ENCODE assay signal across 24 mouse cellular contexts in genomic region chr11:69823456-69823855, GRCm38 (mm10). TPM values are rescaled to one million over a fixed set of nuclear protein-coding genes. Genes with fewer than 3 reads are reported as not detected.
DNase-seq lines count a peak whose midpoint lies in the region; ATAC-seq and TF ChIP-seq lines count a peak whose summit lies in the region.
"Had no signal": no experiment of that assay in that cellular context is flagged by ENCODE, and none has a peak within 500 bp of the region (broad histone marks: within the 10 kb centered on the region; RNA-seq: fewer than 3 reads in every experiment).

No protein-coding gene starts in this region.

- WGBS in intestine, postnatal 0 days: 61% methylated on average over 2 of the region's 2 CpGs
- 83% methylated on average over 2 of the region's 2 CpGs for WGBS in intestine, embryonic 15.5 days
- 83% methylated on average over 2 of the region's 2 CpGs for WGBS in neural tube, embryonic 15.5 days

- no peak for ATAC-seq in cerebellum, adult (ENCODE audit: insufficient number of reproducible peaks, low FRiP score, low TSS enrichment)
- no peak for ATAC-seq in intestine, postnatal 0 days
- ATAC-seq in intestine, embryonic 15.5 days: no peak
- ATAC-seq in neural tube, embryonic 15.5 days (ENCODE audit: low FRiP score): no peak
- ATAC-seq: forebrain, embryonic 14.5 days; forebrain, embryonic 16.5 days had no signal

- H3K4me1 ChIP-seq in intestine, postnatal 0 days (replicated peaks; ENCODE audit: control insufficient read depth, insufficient read depth, low read length): no peaks in the 10 kb centered on the region
- no peaks in the 10 kb centered on the region for H3K4me1 ChIP-seq in intestine, embryonic 15.5 days (replicated peaks)
- H3K4me1 ChIP-seq in neural tube, embryonic 15.5 days: no peaks in the 10 kb centered on the region
- H3K4me1 ChIP-seq: embryonic facial prominence, embryonic 13.5 days; embryonic facial prominence, embryonic 15.5 days; forebrain, embryonic 12.5 days had no signal

- TF ChIP-seq CTCF in intestine, postnatal 0 days (IDR thresholded peaks at IDR 0.05; ENCODE audit: low read depth): no peak

- H3K4me3 ChIP-seq in intestine, postnatal 0 days (ENCODE audit: low read depth, low read length): no peak overlapping the region
- H3K4me3 ChIP-seq in intestine, embryonic 15.5 days (replicated peaks): no peak overlapping the region
- H3K4me3 ChIP-seq in neural tube, embryonic 15.5 days (replicated peaks): no peak overlapping the region
- H3K4me3 ChIP-seq: embryonic facial prominence, embryonic 13.5 days; embryonic facial prominence, embryonic 15.5 days; erythroblast, embryonic 14.5 days; forebrain, embryonic 10.5 days; forebrain, embryonic 12.5 days had no signal

- no peak overlapping the region for H3K4me2 ChIP-seq in intestine, postnatal 0 days (replicated peaks; ENCODE audit: low read depth)
- no peak overlapping the region for H3K4me2 ChIP-seq in intestine, embryonic 15.5 days (replicated peaks)
- no peak overlapping the region for H3K4me2 ChIP-seq in neural tube, embryonic 15.5 days
- H3K4me2 ChIP-seq: embryonic facial prominence, embryonic 13.5 days; embryonic facial prominence, embryonic 15.5 days; forebrain, embryonic 12.5 days had no signal

- H3K9me3 ChIP-seq in intestine, postnatal 0 days (ENCODE audit: control insufficient read depth): no peaks in the 10 kb centered on the region
- no peaks in the 10 kb centered on the region for H3K9me3 ChIP-seq in intestine, embryonic 15.5 days
- H3K9me3 ChIP-seq in neural tube, embryonic 15.5 days (replicated peaks): no peaks in the 10 kb centered on the region
- H3K9me3 ChIP-seq: embryonic facial prominence, embryonic 13.5 days; embryonic facial prominence, embryonic 15.5 days; forebrain, embryonic 12.5 days had no signal

- no peak overlapping the region for H3K27ac ChIP-seq in intestine, postnatal 0 days (ENCODE audit: low read depth, low read length)
- no peak overlapping the region for H3K27ac ChIP-seq in intestine, embryonic 15.5 days
- 0 out of 2 replicates have a peak overlapping the region, but pooled peaks have one; percentile 9 for H3K27ac ChIP-seq in neural tube, embryonic 15.5 days (replicated peaks)
- H3K27ac ChIP-seq: embryonic facial prominence, embryonic 13.5 days; embryonic facial prominence, embryonic 15.5 days; forebrain, embryonic 10.5 days; forebrain, embryonic 12.5 days had no signal

- peak; percentile 36 for DNase-seq in cerebellum, adult 9-10 months
- peak; percentile 31 to 49 for DNase-seq in cerebellum, postnatal 25 days
- no peak for DNase-seq in cerebellum, postnatal 4 days (ENCODE audit: low spot score in 2 of 2)
- no peak for DNase-seq in neural tube, embryonic 10.5 days (ENCODE audit: extremely low spot score, low spot score)
- DNase-seq: adrenal gland, adult 2 months; adrenal gland, postnatal 10 days; adrenal gland, postnatal 25 days; cerebellum, adult 18-20 months; embryo, embryonic 11 days had no signal

- H3K27me3 ChIP-seq in intestine, postnatal 0 days (replicated peaks; ENCODE audit: control insufficient read depth, insufficient read depth, low read length): no peaks in the 10 kb centered on the region
- no peaks in the 10 kb centered on the region for H3K27me3 ChIP-seq in intestine, embryonic 15.5 days (replicated peaks)
- no peaks in the 10 kb centered on the region for H3K27me3 ChIP-seq in neural tube, embryonic 15.5 days (replicated peaks)
- H3K27me3 ChIP-seq: embryonic facial prominence, embryonic 13.5 days; embryonic facial prominence, embryonic 15.5 days; forebrain, embryonic 12.5 days had no signal

- 0 out of 2 replicates have a peak overlapping the region, but pooled peaks have one; percentile 7 for H3K9ac ChIP-seq in intestine, postnatal 0 days (ENCODE audit: low read depth, low read length)
- H3K9ac ChIP-seq in intestine, embryonic 15.5 days: no peak overlapping the region
- no peak overlapping the region for H3K9ac ChIP-seq in neural tube, embryonic 15.5 days (replicated peaks)
- H3K9ac ChIP-seq: embryonic facial prominence, embryonic 13.5 days; embryonic facial prominence, embryonic 15.5 days; forebrain, embryonic 12.5 days had no signal

- H3K36me3 ChIP-seq in intestine, postnatal 0 days (ENCODE audit: control insufficient read depth, insufficient read depth): peaks cover 20% of the 10 kb centered on the region; the same call in 1 of the 2 replicates
- H3K36me3 ChIP-seq in intestine, embryonic 15.5 days: peaks cover 21% of the 10 kb centered on the region
- H3K36me3 ChIP-seq in neural tube, embryonic 15.5 days: peaks cover 47% of the 10 kb centered on the region

RNA-seq across cellular contexts. Expression of gene Spem1, which starts 1.5 kb away (rescaled TPM):
- polyA plus RNA-seq in intestine, postnatal 0 days (2015; fragmentation: Nextera tagmentation; extraction: Ambion mirVana): not detected in 2 replicates
- 0.21 TPM in 1 of 2 replicates, not detected in the other for polyA plus RNA-seq in intestine, embryonic 15.5 days (2015; fragmentation: Nextera tagmentation; extraction: Ambion mirVana)
- 0.29 and 0.34 TPM in 2 replicates for polyA plus RNA-seq in neural tube, embryonic 15.5 days (2015; fragmentation: Nextera tagmentation; extraction: Ambion mirVana)
- polyA plus RNA-seq: adrenal gland, adult 2 months; C2C12; embryonic facial prominence, embryonic 13.5 days; erythroblast, embryonic 14.5 days had no signal

RNA-seq across cellular contexts. Expression of gene Spem2, which starts 5.2 kb away (rescaled TPM):
- 0.07 TPM in 1 of 2 replicates, not detected in the other for polyA plus RNA-seq in intestine, postnatal 0 days (2015; fragmentation: Nextera tagmentation; extraction: Ambion mirVana)
- not detected in 2 replicates for polyA plus RNA-seq in intestine, embryonic 15.5 days (2015; fragmentation: Nextera tagmentation; extraction: Ambion mirVana)
- polyA plus RNA-seq in neural tube, embryonic 15.5 days (2015; fragmentation: Nextera tagmentation; extraction: Ambion mirVana): not detected in 2 replicates
- polyA plus RNA-seq: brain, embryonic 14.5 days; C2C12; embryonic facial prominence, embryonic 11.5 days; embryonic facial prominence, embryonic 13.5 days; embryonic facial prominence, embryonic 15.5 days; erythroblast, embryonic 14.5 days; forebrain, embryonic 10.5 days; forebrain, embryonic 12.5 days; forebrain, embryonic 14.5 days; forebrain, embryonic 16.5 days; frontal cortex, adult 2 months had no signal

RNA-seq across cellular contexts. Expression of gene Gm39566, which starts 8.4 kb away (rescaled TPM):
- polyA plus RNA-seq in intestine, postnatal 0 days (2015; fragmentation: Nextera tagmentation; extraction: Ambion mirVana): not detected in 2 replicates
- polyA plus RNA-seq in intestine, embryonic 15.5 days (2015; fragmentation: Nextera tagmentation; extraction: Ambion mirVana): not detected in 2 replicates
- not detected in 2 replicates for polyA plus RNA-seq in neural tube, embryonic 15.5 days (2015; fragmentation: Nextera tagmentation; extraction: Ambion mirVana)
- polyA plus RNA-seq: adrenal gland, adult 2 months; brain, embryonic 14.5 days; C2C12; embryonic facial prominence, embryonic 11.5 days; embryonic facial prominence, embryonic 13.5 days; embryonic facial prominence, embryonic 15.5 days; erythroblast, embryonic 14.5 days; forebrain, embryonic 10.5 days; forebrain, embryonic 12.5 days; forebrain, embryonic 14.5 days; forebrain, embryonic 16.5 days; frontal cortex, adult 2 months had no signal

RNA-seq across cellular contexts. Expression of gene Nlgn2, which starts 14.1 kb away (rescaled TPM):
- polyA plus RNA-seq in intestine, postnatal 0 days (2015; fragmentation: Nextera tagmentation; extraction: Ambion mirVana): 1.8 and 2.2 TPM in 2 replicates
- 5.2 and 5.3 TPM in 2 replicates for polyA plus RNA-seq in intestine, embryonic 15.5 days (2015; fragmentation: Nextera tagmentation; extraction: Ambion mirVana)
- polyA plus RNA-seq in neural tube, embryonic 15.5 days (2015; fragmentation: Nextera tagmentation; extraction: Ambion mirVana): 19.4 and 21.4 TPM in 2 replicates

RNA-seq across cellular contexts. Expression of gene Tmem256, which starts 14.9 kb away (rescaled TPM):
- 584 and 590 TPM in 2 replicates for polyA plus RNA-seq in intestine, postnatal 0 days (2015; fragmentation: Nextera tagmentation; extraction: Ambion mirVana)
- 442 and 459 TPM in 2 replicates for polyA plus RNA-seq in intestine, embryonic 15.5 days (2015; fragmentation: Nextera tagmentation; extraction: Ambion mirVana)
- polyA plus RNA-seq in neural tube, embryonic 15.5 days (2015; fragmentation: Nextera tagmentation; extraction: Ambion mirVana): 368 and 430 TPM in 2 replicates

Comparison
In these comparisons a context has a peak if more than half of its experiments do, and no peak if none do; other contexts are left out.
1. DNase-seq: peak in cerebellum, adult 9-10 months (single experiment) and cerebellum, postnatal 25 days (2 of 2); none in cerebellum, postnatal 4 days (0 of 2) and neural tube, embryonic 10.5 days (single experiment).